Mouse (Mus musculus) thymus, adult 2 months (tissue): ENCODE results near the gene Itgb6.

Experiments
- CTCF ChIP-seq: fragments of 200-500 bp; IDR thresholded peaks from 2 replicates; pipeline ENCODE4 v1.5.1; 2012; ENCODE audit warnings: mild to moderate bottlenecking, control low read depth, low read length, moderate library complexity, borderline replicate concordance; ENCODE audit not compliant: control insufficient read depth, poor library complexity, insufficient read depth; ENCODE audit errors: extremely low read depth
- POLR2A ChIP-seq: fragments of 200-500 bp; IDR thresholded peaks from 2 replicates; pipeline ENCODE4 v1.6.1; 2012; ENCODE audit warnings: mild to moderate bottlenecking, low read length, control low read depth, moderate library complexity; ENCODE audit not compliant: control insufficient read depth, poor library complexity, insufficient read depth; ENCODE audit errors: extremely low read depth

GRCm38 (mm10) chr2:60614758-60615157 is 107.7 kb downstream of the Itgb6 start:
- TF ChIP-seq POLR2A (no peak), CTCF (no peak)
